Comparison of ENCODE assay signal across 13 mouse cellular contexts in genomic region chr11:68244254-68244991, GRCm38 (mm10).
DNase-seq lines count a peak whose midpoint lies in the region; ATAC-seq and TF ChIP-seq lines count a peak whose summit lies in the region.
"Had no signal": no experiment of that assay in that cellular context is flagged by ENCODE, and none has a peak within 500 bp of the region (broad histone marks: within the 10 kb centered on the region; RNA-seq: fewer than 3 reads in every experiment).

No protein-coding gene starts in this region.

- H3K27me3 ChIP-seq in neural tube, embryonic 13.5 days = peaks cover 38% of the 10 kb centered on the region
- H3K27me3 ChIP-seq in forebrain, embryonic 12.5 days = peaks cover 10% of the 10 kb centered on the region; the same call in 1 of the 2 replicates
- no peaks in the 10 kb centered on the region for H3K27me3 ChIP-seq in hindbrain, postnatal 0 days (ENCODE audit: insufficient read depth, low read length)
- H3K27me3 ChIP-seq: intestine, embryonic 15.5 days had no signal

- H3K9me3 ChIP-seq in neural tube, embryonic 13.5 days = no peaks in the 10 kb centered on the region
- H3K9me3 ChIP-seq in forebrain, embryonic 12.5 days = 0 out of 2 replicates have a peak, but pooled peaks cover 3% of the 10 kb centered on the region
- no peaks in the 10 kb centered on the region for H3K9me3 ChIP-seq in hindbrain, postnatal 0 days (ENCODE audit: low read length)
- H3K9me3 ChIP-seq: intestine, embryonic 15.5 days had no signal

- H3K4me3 ChIP-seq in neural tube, embryonic 13.5 days = no peak overlapping the region
- H3K4me3 ChIP-seq in forebrain, embryonic 12.5 days (replicated peaks) = no peak overlapping the region
- no peak overlapping the region for H3K4me3 ChIP-seq in hindbrain, postnatal 0 days (ENCODE audit: low read length)
- H3K4me3 ChIP-seq: intestine, embryonic 15.5 days had no signal

- DNase-seq in neural tube, embryonic 10.5 days (ENCODE audit: extremely low spot score, low spot score) = no peak
- DNase-seq in hindbrain, postnatal 0 days (ENCODE audit: low spot score) = peak; percentile 77
- peak; percentile 53 for DNase-seq in retina, postnatal 1 day
- no peak for DNase-seq in adrenal gland, postnatal 10 days
- DNase-seq in ovary, postnatal 14 days (ENCODE audit: low spot score) = no peak
- DNase-seq: adrenal gland, postnatal 25 days; cerebellum, adult 11-12 months; kidney, postnatal 36 days; lung, embryonic 14.5 days had no signal

- no peak for ATAC-seq in neural tube, embryonic 13.5 days (ENCODE audit: low read depth)
- ATAC-seq in forebrain, embryonic 12.5 days (ENCODE audit: low FRiP score) = no peak
- peak; percentile 77 for ATAC-seq in hindbrain, postnatal 0 days
- ATAC-seq: intestine, embryonic 15.5 days had no signal

- peak overlapping the region; percentile 38; the same call in 1 of the 2 replicates for H3K27ac ChIP-seq in neural tube, embryonic 13.5 days (replicated peaks)
- H3K27ac ChIP-seq in forebrain, embryonic 12.5 days = peak overlapping the region; percentile 70
- peak overlapping the region; percentile 12; the same call in 1 of the 2 replicates for H3K27ac ChIP-seq in hindbrain, postnatal 0 days
- H3K27ac ChIP-seq: intestine, embryonic 15.5 days had no signal

- H3K36me3 ChIP-seq in neural tube, embryonic 13.5 days = peaks cover 7% of the 10 kb centered on the region; the same call in 1 of the 2 replicates
- no peaks in the 10 kb centered on the region for H3K36me3 ChIP-seq in forebrain, embryonic 12.5 days (replicated peaks)
- H3K36me3 ChIP-seq in hindbrain, postnatal 0 days (ENCODE audit: insufficient read depth, low read length) = no peaks in the 10 kb centered on the region
- H3K36me3 ChIP-seq: intestine, embryonic 15.5 days had no signal

- H3K9ac ChIP-seq in neural tube, embryonic 13.5 days = no peak overlapping the region
- no peak overlapping the region for H3K9ac ChIP-seq in forebrain, embryonic 12.5 days
- no peak overlapping the region for H3K9ac ChIP-seq in hindbrain, postnatal 0 days (replicated peaks; ENCODE audit: low read length)
- H3K9ac ChIP-seq: intestine, embryonic 15.5 days; lung, embryonic 14.5 days had no signal

- TF ChIP-seq CTCF in hindbrain, postnatal 0 days (IDR thresholded peaks at IDR 0.05; ENCODE audit: low read depth) = no peak

- H3K4me2 ChIP-seq in neural tube, embryonic 13.5 days = no peak overlapping the region
- no peak overlapping the region for H3K4me2 ChIP-seq in forebrain, embryonic 12.5 days
- H3K4me2 ChIP-seq in hindbrain, postnatal 0 days (ENCODE audit: low read depth, low read length) = no peak overlapping the region
- H3K4me2 ChIP-seq: heart, embryonic 11.5 days; intestine, embryonic 15.5 days; lung, embryonic 14.5 days had no signal

- peaks cover 23% of the 10 kb centered on the region for H3K4me1 ChIP-seq in neural tube, embryonic 13.5 days (replicated peaks)
- peaks cover 31% of the 10 kb centered on the region for H3K4me1 ChIP-seq in forebrain, embryonic 12.5 days
- H3K4me1 ChIP-seq in hindbrain, postnatal 0 days (ENCODE audit: insufficient read depth, low read length) = peaks cover 12% of the 10 kb centered on the region

- 69% methylated on average over 16 of the region's 16 CpGs for WGBS in neural tube, embryonic 13.5 days
- 41% methylated on average over 16 of the region's 16 CpGs for WGBS in forebrain, embryonic 12.5 days
- 28% methylated on average over 16 of the region's 16 CpGs for WGBS in hindbrain, postnatal 0 days

Comparison
In these comparisons a context has a peak if more than half of its experiments do, and no peak if none do; other contexts are left out.
1. H3K27ac ChIP-seq: peak in every context shown above with its lines; median percentile 70 in forebrain, embryonic 12.5 days; 38 in neural tube, embryonic 13.5 days; 12 in hindbrain, postnatal 0 days.
2. DNase-seq: peak in hindbrain, postnatal 0 days (single experiment) and retina, postnatal 1 day (single experiment); none in neural tube, embryonic 10.5 days (single experiment), adrenal gland, postnatal 10 days (single experiment) and ovary, postnatal 14 days (single experiment).